Mouse (Mus musculus) forelimb bud, embryonic 11.5 days (tissue): Measurements from ENCODE around the gene Bbs9.

Experiments used
- DNase-seq: peaks from one replicate; pipeline ENCODE4 v3.0.0-alpha.2; 2012; ENCODE audit warnings: low read depth, low spot score

Bbs9 gene

GRCm38 (mm10) chr9:22748617-22749016 lies 273.1 kb downstream of the Bbs9 start:
- no peak for DNase-seq

GRCm38 (mm10) chr9:22750779-22751545 lies 275.4 kb downstream of the Bbs9 start:
- no peak for DNase-seq

GRCm38 (mm10) chr9:22751546-22751929 lies 276.0 kb downstream of the Bbs9 start:
- DNase-seq = no peak

- no peak for DNase-seq
These were observed 278.7 kb downstream of the Bbs9 start for GRCm38 (mm10) chr9:22754081-22754672.

- no peak for DNase-seq
These were observed 283.0 kb downstream of the Bbs9 start for GRCm38 (mm10) chr9:22758487-22758886.

GRCm38 (mm10) chr9:22759241-22759640 lies 283.7 kb downstream of the Bbs9 start:
- no peak for DNase-seq

- no peak for DNase-seq
These were observed 284.9 kb downstream of the Bbs9 start for GRCm38 (mm10) chr9:22760376-22760775.

- no peak for DNase-seq
These were observed 286.0 kb downstream of the Bbs9 start for GRCm38 (mm10) chr9:22761487-22761886.

- DNase-seq = no peak
These were observed 290.2 kb downstream of the Bbs9 start for GRCm38 (mm10) chr9:22765618-22766220.

- no peak for DNase-seq
These were observed 291.6 kb downstream of the Bbs9 start for GRCm38 (mm10) chr9:22767154-22767553.

GRCm38 (mm10) chr9:22767860-22768259 lies 292.3 kb downstream of the Bbs9 start:
- no peak for DNase-seq

- DNase-seq = no peak
These were observed 296.3 kb downstream of the Bbs9 start for GRCm38 (mm10) chr9:22771785-22772184.

GRCm38 (mm10) chr9:22776246-22776961 lies 300.9 kb downstream of the Bbs9 start:
- no peak for DNase-seq

GRCm38 (mm10) chr9:22777425-22777824 lies 301.9 kb downstream of the Bbs9 start:
- no peak for DNase-seq

- no peak for DNase-seq
These were observed 304.1 kb downstream of the Bbs9 start for GRCm38 (mm10) chr9:22779631-22780030.

- no peak for DNase-seq
These were observed 310.5 kb downstream of the Bbs9 start for GRCm38 (mm10) chr9:22786006-22786405.

GRCm38 (mm10) chr9:22788423-22788822 lies 312.9 kb downstream of the Bbs9 start:
- DNase-seq = no peak

- DNase-seq = no peak
These were observed 313.3 kb downstream of the Bbs9 start for GRCm38 (mm10) chr9:22788850-22789249.

GRCm38 (mm10) chr9:22789380-22790168 lies 314.1 kb downstream of the Bbs9 start:
- DNase-seq = no peak

GRCm38 (mm10) chr9:22791208-22791607 lies 315.7 kb downstream of the Bbs9 start:
- no peak for DNase-seq

- no peak for DNase-seq
These were observed 316.2 kb downstream of the Bbs9 start for GRCm38 (mm10) chr9:22791750-22792149.
